ENCODE assay signal across 11 mouse cellular contexts in the genomic region with DNA sequence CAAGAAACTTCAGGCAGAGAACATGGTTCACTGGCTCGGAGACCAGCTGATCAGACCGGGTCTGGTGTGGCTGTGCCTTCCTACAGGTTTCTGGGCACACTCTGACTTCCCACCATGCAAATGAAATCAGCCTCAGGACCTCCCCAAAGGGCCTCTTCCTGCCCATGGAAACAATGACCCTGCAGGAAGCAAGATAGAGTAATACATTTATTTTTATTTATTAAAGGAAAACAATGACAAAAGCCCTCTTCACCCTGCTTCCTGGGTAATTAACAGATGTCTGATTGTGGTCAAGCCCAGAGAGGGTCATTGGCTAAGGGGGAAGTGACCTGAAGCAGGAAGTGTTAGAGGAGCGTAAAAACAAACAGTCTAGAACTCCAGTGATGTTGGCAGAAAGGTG. TPM values are rescaled to one million over a fixed set of nuclear protein-coding genes. Genes with fewer than 3 reads are reported as not detected.
DNase-seq lines count a peak whose midpoint lies in the region; ATAC-seq and TF ChIP-seq lines count a peak whose summit lies in the region.
"Had no signal": no experiment of that assay in that cellular context is flagged by ENCODE, and none has a peak within 500 bp of the region (broad histone marks: within the 10 kb centered on the region; RNA-seq: fewer than 3 reads in every experiment).

No protein-coding gene starts in this region.

- DNase-seq in adrenal gland, adult 2 months, result peak; percentile 14
- DNase-seq in adrenal gland, postnatal 10 days, result no peak
- DNase-seq in lung, adult 18-20 months, result peak; percentile 10 to 38
- DNase-seq in lung, adult 2 months, result no peak
- no peak for DNase-seq in layer of hippocampus, postnatal 10 days (ENCODE audit: low spot score in 2 of 2)
- DNase-seq in left cerebral cortex, adult 11 months (ENCODE audit: low spot score), result no peak
- DNase-seq in retina, embryonic 14.5 days (ENCODE audit: low spot score), result no peak
- DNase-seq: layer of hippocampus, adult 9-11 months had no signal

- H3K27me3 ChIP-seq in liver, embryonic 16.5 days (ENCODE audit: control insufficient read depth, insufficient read depth, low read depth, low read length), result no peaks in the 10 kb centered on the region
- H3K27me3 ChIP-seq: embryonic facial prominence, embryonic 15.5 days; midbrain, embryonic 12.5 days had no signal

- no peak overlapping the region for H3K27ac ChIP-seq in liver, embryonic 16.5 days (ENCODE audit: low read length)
- H3K27ac ChIP-seq: midbrain, embryonic 12.5 days had no signal

- WGBS in lung, adult 2 months, result 24% methylated on average over 3 of the region's 3 CpGs
- WGBS in liver, embryonic 16.5 days (ENCODE audit: insufficient replicate concordance), result 14% methylated on average over 3 of the region's 3 CpGs

- H3K9ac ChIP-seq in liver, embryonic 16.5 days (ENCODE audit: low read depth, low read length), result no peak overlapping the region
- H3K9ac ChIP-seq: embryonic facial prominence, embryonic 15.5 days; midbrain, embryonic 12.5 days had no signal

- H3K4me3 ChIP-seq in lung, adult 2 months (replicated peaks; ENCODE audit: extremely low read depth, low read depth, low read length), result no peak overlapping the region
- no peak overlapping the region for H3K4me3 ChIP-seq in liver, embryonic 16.5 days (ENCODE audit: low read depth, low read length)
- H3K4me3 ChIP-seq: embryonic facial prominence, embryonic 15.5 days; midbrain, embryonic 12.5 days had no signal

- H3K4me2 ChIP-seq in liver, embryonic 16.5 days (ENCODE audit: low read depth, low read length), result no peak overlapping the region
- H3K4me2 ChIP-seq: embryonic facial prominence, embryonic 15.5 days; midbrain, embryonic 12.5 days had no signal

- peaks cover 7% of the 10 kb centered on the region for H3K4me1 ChIP-seq in lung, adult 2 months (ENCODE audit: control insufficient read depth, insufficient read depth, low read length)
- H3K4me1 ChIP-seq in liver, embryonic 16.5 days (ENCODE audit: control insufficient read depth, low read depth, low read length), result no peaks in the 10 kb centered on the region
- H3K4me1 ChIP-seq: embryonic facial prominence, embryonic 15.5 days; midbrain, embryonic 12.5 days had no signal

- H3K9me3 ChIP-seq in liver, embryonic 16.5 days (replicated peaks; ENCODE audit: control insufficient read depth, low read length), result no peaks in the 10 kb centered on the region
- H3K9me3 ChIP-seq: embryonic facial prominence, embryonic 15.5 days; midbrain, embryonic 12.5 days had no signal

- TF ChIP-seq CTCF in lung, adult 2 months (IDR thresholded peaks at IDR 0.05; ENCODE audit: insufficient read depth, low read length), result no peak

- TF ChIP-seq POLR2A in lung, adult 2 months (IDR thresholded peaks at IDR 0.05; ENCODE audit: borderline replicate concordance, extremely low read depth, low read depth, low read length), result no peak

- ATAC-seq in liver, embryonic 16.5 days (ENCODE audit: low read depth), result 0 out of 2 replicates have a peak, but pooled peaks have one; percentile 12

- H3K36me3 ChIP-seq in liver, embryonic 16.5 days (ENCODE audit: control insufficient read depth, insufficient read depth), result peaks cover 3% of the 10 kb centered on the region
- H3K36me3 ChIP-seq: embryonic facial prominence, embryonic 15.5 days; midbrain, embryonic 12.5 days had no signal

RNA-seq across cellular contexts. Expression of gene Eva1a, which starts 43.4 kb away (rescaled TPM):
- total RNA-seq in adrenal gland, adult 2 months (2021), result 1 to 10 TPM; 2.2 to 3.4 TPM
- polyA plus RNA-seq in adrenal gland, adult 2 months (2012; rRNA removed), result 1.1 TPM in 2 replicates
- 10 to 100 TPM in 1 of 2 experiments, 1 to 10 TPM in 1; 7.4 to 11.4 TPM for total RNA-seq in adrenal gland, postnatal 10 days (2021)
- polyA plus RNA-seq in lung, adult 2 months (2012; rRNA removed), result 8.6 and 15.3 TPM in 2 replicates
- 11.9 and 12.7 TPM in 2 replicates for polyA plus RNA-seq in liver, embryonic 16.5 days (2015; fragmentation: Nextera tagmentation; extraction: Ambion mirVana)
- 10 to 100 TPM; 12.0 to 13.2 TPM for total RNA-seq in layer of hippocampus, postnatal 10 days (2021)

Comparison
In these comparisons a context has a peak if more than half of its experiments do, and no peak if none do; other contexts are left out.
1. DNase-seq: peak in adrenal gland, adult 2 months (single experiment) and lung, adult 18-20 months (2 of 2); none in adrenal gland, postnatal 10 days (single experiment), lung, adult 2 months (single experiment), layer of hippocampus, postnatal 10 days (0 of 2), left cerebral cortex, adult 11 months (single experiment) and retina, embryonic 14.5 days (single experiment).